Mouse (Mus musculus) ES-E14 (cell line): ENCODE results near the gene 4930469K13Rik. TPM values are rescaled to one million over a fixed set of nuclear protein-coding genes. Genes with fewer than 3 reads are reported as not detected.

Experiments used
- DNase-seq: peaks from one replicate; pipeline ENCODE4 v3.0.0-alpha.2; 2013; ENCODE audit warnings: low read depth, low spot score
- H3K27ac ChIP-seq: 2 replicates; pipeline ENCODE4 v1.5.1; 2012; ENCODE audit warnings: low read depth, mild to moderate bottlenecking, low read length, moderate library complexity, mixed read lengths; ENCODE audit not compliant: poor library complexity, insufficient read depth, severe bottlenecking
- H3K36me3 ChIP-seq: 2 replicates; pipeline ENCODE4 v1.6.1; 2012; ENCODE audit warnings: mild to moderate bottlenecking, low read length, moderate library complexity, mixed read lengths; ENCODE audit not compliant: control insufficient read depth, poor library complexity, insufficient read depth, severe bottlenecking
- H3K4me1 ChIP-seq, 2 experiments: fragments of 150-350 bp in 1 of 2; sonication (generic) in 1 of 2; 2 replicates each; pipeline ENCODE4 v1.6.1; 2012; ENCODE audit warnings: low read length in 2 of 2, mild to moderate bottlenecking in 1 of 2, mixed read lengths in 1 of 2; ENCODE audit not compliant: control insufficient read depth in 2 of 2, insufficient read depth in 2 of 2, poor library complexity in 1 of 2
- H3K4me3 ChIP-seq, 2 experiments: fragments of 150-350 bp in 1 of 2; sonication (generic) in 1 of 2; 2 replicates each; pipeline ENCODE4 v1.5.1; 2012; ENCODE audit warnings: low read length in 2 of 2, low read depth in 1 of 2, mild to moderate bottlenecking in 1 of 2, mixed read lengths in 1 of 2; ENCODE audit not compliant: insufficient read depth in 1 of 2, poor library complexity in 1 of 2, severe bottlenecking in 1 of 2
- H3K9ac ChIP-seq: 2 replicates; pipeline ENCODE4 v1.6.1; 2012; ENCODE audit warnings: low read depth, mild to moderate bottlenecking, low read length, mixed read lengths; ENCODE audit not compliant: poor library complexity, insufficient read depth, severe bottlenecking
- H3K9me3 ChIP-seq: fragments of 150-350 bp; sonication (generic); 2 replicates; pipeline ENCODE4 v1.6.1; 2012; ENCODE audit warnings: low read depth, mild to moderate bottlenecking, low read length; ENCODE audit not compliant: control insufficient read depth, insufficient read depth
- CHD2 ChIP-seq: IDR thresholded peaks from 2 replicates; pipeline ENCODE4 v1.6.1; 2014; ENCODE audit warnings: mild to moderate bottlenecking, low read depth, low read length, inconsistent platforms
- HCFC1 ChIP-seq: IDR thresholded peaks from 2 replicates; pipeline ENCODE4 v1.6.1; 2012; ENCODE audit warnings: low read length, inconsistent platforms, borderline replicate concordance; ENCODE audit not compliant: insufficient read depth
- MAFK ChIP-seq: IDR thresholded peaks from 2 replicates; pipeline ENCODE4 v1.6.1; 2014; ENCODE audit warnings: mild to moderate bottlenecking, low read depth, low read length, inconsistent platforms; ENCODE audit not compliant: insufficient read depth
- ZC3H11A ChIP-seq: IDR thresholded peaks from 2 replicates; pipeline ENCODE4 v1.6.1; 2012; ENCODE audit warnings: low read depth, mild to moderate bottlenecking, inconsistent platforms, low read length, borderline replicate concordance
- ZNF384 ChIP-seq: IDR thresholded peaks from 2 replicates; pipeline ENCODE4 v1.6.1; 2012; ENCODE audit warnings: low read depth, low read length, inconsistent platforms
- in situ Hi-C, 2 experiments: fragments of 600-800 bp; cut with MboI; formaldehyde crosslinking; loops; one replicate each; pipeline ENCODE4 v1.15.1; 2025; ENCODE audit warnings: low sequenced_read_pairs in 2 of 2, inconsistent platforms in 1 of 2; ENCODE audit not compliant: unreplicated experiment in 2 of 2
- total RNA-seq: library from RNA; depleted of rRNA; stranded (reverse); fragments of 300-350 nt; gene quantifications from 2 replicates; pipeline ENCODE4 v1.2.3, GENCODE M21; 2012; rRNA removed

The 4930469K13Rik gene
- total RNA-seq = not detected in 2 replicates

DNA sequence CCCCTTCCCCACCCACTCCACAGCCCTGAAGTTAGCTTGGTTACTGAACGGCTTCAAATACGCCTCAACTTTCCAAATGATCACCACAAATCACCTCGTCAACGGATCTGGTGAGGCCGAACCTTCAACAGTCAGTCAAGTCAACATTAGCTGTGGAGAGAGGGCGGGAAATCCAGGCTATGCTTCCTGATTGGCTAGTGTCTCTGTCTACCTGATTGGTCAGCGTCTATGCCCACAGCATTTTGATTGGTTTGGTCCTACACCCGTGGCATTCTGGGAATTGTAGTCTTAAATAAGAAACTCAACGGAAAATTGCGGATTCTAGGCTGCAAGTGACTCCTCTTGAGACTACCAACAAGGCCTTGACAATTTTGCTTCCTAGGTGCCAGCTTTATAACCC is at the start of gene 4930469K13Rik:
4930469K13Rik (minus strand) TSS at position 133 of the 400 bp plus-strand sequence.
- Histone ChIP-seq H3K4me3 (no peak within 1 kb of the TSS), H3K4me1 (no peaks in the 10 kb centered on the region), H3K9me3 (no peaks in the 10 kb centered on the region), H3K9ac (no peak within 1 kb of the TSS), H3K36me3 (no peaks in the 10 kb centered on the region), H3K27ac (no peak within 1 kb of the TSS)
- DNase-seq = peak; percentile 68
- in situ Hi-C loops = no loop called here
- TF ChIP-seq MAFK (no peak), HCFC1 (peak; percentile 91), CHD2 (peak; percentile 92)

DNA sequence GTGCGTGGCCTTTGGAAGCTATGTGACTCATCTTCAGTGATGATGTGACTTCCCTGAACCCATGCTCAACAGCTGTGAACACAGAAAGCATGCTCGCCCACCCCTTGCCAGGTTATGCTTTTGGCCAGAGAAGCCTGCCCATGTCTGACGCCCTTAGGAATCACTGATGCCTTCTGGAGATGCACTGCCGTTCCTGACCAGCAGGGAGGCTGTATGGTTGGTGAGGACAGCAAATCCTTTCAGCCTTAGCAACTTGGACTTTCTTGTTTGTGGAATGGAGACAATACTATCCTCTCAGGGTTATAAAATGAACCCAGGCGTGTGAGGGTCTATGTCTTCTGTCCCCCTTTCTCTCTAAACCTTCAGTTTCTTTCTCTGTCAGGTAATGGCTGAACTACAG is 48.6 kb upstream of the 4930469K13Rik start:
- DNase-seq = no peak
- Histone ChIP-seq H3K9ac (no peak overlapping the region), H3K27ac (no peak overlapping the region), H3K4me3 (no peak overlapping the region), H3K4me1 (no peaks in the 10 kb centered on the region), H3K36me3 (no peaks in the 10 kb centered on the region), H3K9me3 (no peaks in the 10 kb centered on the region)
- TF ChIP-seq MAFK = no peak
- TF ChIP-seq HCFC1 = no peak
- no peak for TF ChIP-seq CHD2
- TF ChIP-seq ZC3H11A = no peak
- TF ChIP-seq ZNF384 = no peak
- in situ Hi-C loops = no loop called here

DNA sequence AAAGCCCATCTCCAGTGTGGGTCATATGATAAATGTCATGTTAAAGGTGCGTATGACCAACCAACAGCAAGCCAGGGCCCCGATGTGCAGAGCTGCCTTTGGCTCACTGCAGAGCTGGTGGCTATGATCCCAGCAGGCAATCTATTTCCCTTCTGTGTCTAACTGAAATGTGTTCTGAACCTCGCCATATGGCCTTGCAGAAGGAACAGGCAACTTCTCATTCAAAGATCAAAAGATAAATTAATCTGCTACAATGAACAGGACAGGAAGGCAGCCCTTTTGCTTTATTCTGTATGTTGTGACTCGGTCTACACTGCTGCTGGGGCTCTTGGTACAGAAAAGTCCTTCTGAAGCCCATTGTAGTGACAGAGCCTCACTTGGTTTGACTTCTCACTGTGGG is 46.1 kb upstream of the 4930469K13Rik start:
- in situ Hi-C loops = no loop called here
- TF ChIP-seq CHD2 = no peak
- TF ChIP-seq MAFK = no peak
- Histone ChIP-seq H3K4me1 (no peaks in the 10 kb centered on the region), H3K9me3 (no peaks in the 10 kb centered on the region), H3K4me3 (no peak overlapping the region), H3K27ac (no peak overlapping the region), H3K9ac (no peak overlapping the region), H3K36me3 (no peaks in the 10 kb centered on the region)
- DNase-seq = no peak

DNA sequence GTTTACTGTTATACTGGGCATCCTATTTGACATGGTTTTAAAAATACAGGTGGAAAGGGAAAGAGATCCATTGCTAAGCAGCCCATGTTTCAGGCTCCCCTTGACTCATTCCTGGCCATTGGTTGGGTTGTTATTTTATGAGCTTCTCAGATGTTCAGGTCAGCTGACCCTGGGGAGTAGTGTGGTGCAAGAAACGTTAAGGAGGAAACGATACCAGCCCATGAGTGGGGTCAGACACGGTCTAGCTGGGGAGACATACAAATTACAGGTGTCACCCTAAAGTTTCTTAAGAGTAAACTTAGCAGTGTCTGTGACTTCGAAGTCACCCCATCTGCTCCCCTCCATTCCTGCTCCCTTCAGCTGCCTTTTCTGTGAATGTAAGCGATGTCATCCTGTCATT is 45.6 kb upstream of the 4930469K13Rik start:
- no peaks in the 10 kb centered on the region for H3K9me3 ChIP-seq
- in situ Hi-C loops = no loop called here
- no peaks in the 10 kb centered on the region for H3K4me1 ChIP-seq
- no peak overlapping the region for H3K4me3 ChIP-seq
- H3K27ac ChIP-seq = no peak overlapping the region
- TF ChIP-seq ZNF384 (no peak), MAFK (no peak), CHD2 (no peak), ZC3H11A (no peak), HCFC1 (no peak)
- no peaks in the 10 kb centered on the region for H3K36me3 ChIP-seq
- no peak for DNase-seq
- H3K9ac ChIP-seq = no peak overlapping the region

DNA sequence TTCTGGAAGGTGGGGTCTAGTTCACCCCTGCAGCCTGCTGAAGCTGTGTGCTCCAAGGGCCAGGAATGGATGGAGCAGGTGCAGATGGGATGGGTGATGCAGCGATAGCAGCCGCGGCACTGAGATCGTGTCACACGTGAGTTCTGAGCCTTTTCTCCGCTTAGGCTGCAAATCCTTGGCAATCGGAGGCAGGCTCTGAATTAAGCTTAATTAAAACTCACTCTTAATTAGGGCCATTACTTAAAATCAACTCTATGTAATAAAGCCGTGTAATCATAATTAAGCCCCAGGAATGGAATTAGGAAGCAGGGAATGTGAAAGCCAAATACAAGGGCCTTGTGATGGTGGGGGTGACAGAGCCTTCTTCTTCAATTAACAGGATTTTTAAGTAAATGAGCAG is 40.9 kb upstream of the 4930469K13Rik start:
- DNase-seq = no peak
- in situ Hi-C loops = no loop called here
- no peaks in the 10 kb centered on the region for H3K9me3 ChIP-seq
- H3K36me3 ChIP-seq = no peaks in the 10 kb centered on the region
- no peaks in the 10 kb centered on the region for H3K4me1 ChIP-seq
- H3K27ac ChIP-seq = no peak overlapping the region
- TF ChIP-seq CHD2 = no peak
- no peak for TF ChIP-seq MAFK
- TF ChIP-seq HCFC1 = no peak
- no peak for TF ChIP-seq ZC3H11A
- TF ChIP-seq ZNF384 = no peak
- H3K4me3 ChIP-seq = no peak overlapping the region
- H3K9ac ChIP-seq = no peak overlapping the region
